Mouse (Mus musculus) adrenal gland, postnatal 0 days (tissue): ENCODE measurements around the gene Tk1. TPM values are rescaled to one million over a fixed set of nuclear protein-coding genes. Genes with fewer than 3 reads are reported as not detected.

Source experiments
- polyA plus RNA-seq: library from polyadenylated mRNA; unstranded; fragments of >200 nt; fragmentation: Nextera tagmentation; extraction: Ambion mirVana; gene quantifications from 2 replicates; pipeline ENCODE4 v1.2.1, GENCODE M21; 2015

The Tk1 gene
- 50.7 and 58.9 TPM in 2 replicates for polyA plus RNA-seq

DNA sequence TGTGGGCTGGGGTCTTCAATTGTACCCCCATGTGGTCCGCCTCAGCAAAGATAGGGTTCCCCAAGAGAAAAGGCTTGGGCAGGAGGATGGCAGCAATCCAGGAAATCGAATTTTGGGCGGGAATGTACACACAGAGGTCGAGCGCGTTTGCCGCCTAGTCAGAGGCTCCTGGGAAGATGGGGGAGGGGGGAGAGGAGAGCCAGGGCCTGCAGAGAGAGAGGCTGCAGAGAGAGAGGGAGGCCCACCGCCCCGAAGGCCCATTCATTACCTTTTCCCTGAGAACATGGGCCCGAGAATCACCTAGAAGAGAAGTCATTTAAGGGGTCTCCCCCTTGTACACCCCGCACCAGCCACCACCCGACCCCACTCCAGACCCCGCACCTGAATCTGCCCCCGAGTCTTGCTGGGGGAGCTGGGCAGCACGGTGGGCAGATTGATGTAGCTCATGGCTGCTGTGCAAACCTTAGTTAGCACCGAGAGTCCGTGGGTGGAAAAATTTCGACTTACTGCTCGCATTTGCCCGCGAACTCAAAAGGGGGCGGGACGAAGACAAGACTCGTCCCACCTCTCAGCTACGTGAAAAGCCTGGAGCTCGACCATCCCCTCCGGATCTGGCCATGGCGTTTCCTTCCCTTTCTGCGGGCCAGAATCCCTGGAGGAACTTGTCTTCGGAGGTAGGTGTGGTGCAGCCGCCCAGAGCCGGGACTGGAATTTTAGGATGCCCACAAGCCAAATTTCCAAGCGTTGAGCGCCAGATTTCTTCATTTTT lies at the start of gene Tk1, which contains the start of gene Afmid:
Gene Tk1, minus strand, starts transcription at position 760 of the 769 bp plus-strand sequence.
Gene Afmid, plus strand, starts transcription at position 592 of the 769 bp plus-strand sequence.

GRCm38 (mm10) chr11:117872861-117873608 lies 47.1 kb upstream of the Tk1 start, which contains the start of gene Tha1:
TSS of gene Tha1 (minus strand) at chr11:117873481.

GRCm38 (mm10) chr11:117860601-117861000 lies 34.7 kb upstream of the Tk1 start, which contains the start of gene Tmem235:
TSS of gene Tmem235 (plus strand) at chr11:117860752.

GRCm38 (mm10) chr11:117848985-117849671 lies 23.2 kb upstream of the Tk1 start, which contains the start of gene Birc5:
TSS of gene Birc5 (plus strand) at chr11:117849251.

DNA sequence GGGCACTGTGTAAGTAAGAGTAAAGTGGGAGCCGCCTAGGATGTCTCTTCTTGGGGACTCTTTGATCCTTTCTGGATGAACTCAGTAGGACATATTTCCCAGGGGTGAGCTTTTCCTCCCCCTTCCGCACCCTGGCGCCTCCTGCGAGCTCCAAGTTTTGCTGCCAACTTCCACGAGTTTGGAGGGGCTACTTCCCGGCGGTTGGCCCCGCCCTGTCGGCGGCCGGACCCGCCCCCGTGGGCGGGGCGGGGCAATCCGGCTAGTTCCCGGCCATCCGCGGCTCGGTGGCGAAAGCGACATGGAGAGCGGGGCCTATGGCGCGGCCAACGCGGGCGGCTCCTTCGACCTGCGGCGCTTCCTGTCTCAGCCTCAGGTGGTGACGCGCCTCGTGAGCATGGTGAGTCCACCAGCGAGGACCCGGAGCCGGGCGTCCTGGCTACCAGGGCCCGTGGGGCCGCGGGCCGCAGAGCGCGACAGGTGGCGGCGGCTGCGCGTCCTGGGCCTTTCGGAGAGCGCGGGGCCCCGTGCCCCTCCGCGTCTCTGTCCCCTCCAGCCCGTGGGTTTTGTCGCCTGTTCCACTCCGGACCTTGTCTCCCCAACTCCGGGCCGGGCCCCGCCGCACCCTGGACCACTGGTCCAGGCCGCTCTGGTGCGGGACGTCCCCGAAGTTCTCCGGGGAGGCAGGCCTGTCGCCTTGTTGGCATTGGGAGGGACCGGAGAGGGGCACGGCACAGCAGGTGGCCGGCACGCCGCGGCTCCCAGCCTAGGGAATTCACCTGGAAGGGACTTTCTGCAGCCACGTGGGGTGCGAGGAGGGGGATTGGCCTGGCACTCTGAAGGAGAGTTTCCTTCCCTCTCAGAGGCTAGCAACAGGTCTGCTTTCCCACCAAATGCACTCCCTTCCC lies 16.2 kb downstream of the Tk1 start, which contains the start of the genes Gm20708 and Syngr2:
Gene Gm20708, plus strand, starts transcription at position 262 of the 905 bp plus-strand sequence.
Gene Syngr2, plus strand, starts transcription at position 262 of the 905 bp plus-strand sequence.

DNA sequence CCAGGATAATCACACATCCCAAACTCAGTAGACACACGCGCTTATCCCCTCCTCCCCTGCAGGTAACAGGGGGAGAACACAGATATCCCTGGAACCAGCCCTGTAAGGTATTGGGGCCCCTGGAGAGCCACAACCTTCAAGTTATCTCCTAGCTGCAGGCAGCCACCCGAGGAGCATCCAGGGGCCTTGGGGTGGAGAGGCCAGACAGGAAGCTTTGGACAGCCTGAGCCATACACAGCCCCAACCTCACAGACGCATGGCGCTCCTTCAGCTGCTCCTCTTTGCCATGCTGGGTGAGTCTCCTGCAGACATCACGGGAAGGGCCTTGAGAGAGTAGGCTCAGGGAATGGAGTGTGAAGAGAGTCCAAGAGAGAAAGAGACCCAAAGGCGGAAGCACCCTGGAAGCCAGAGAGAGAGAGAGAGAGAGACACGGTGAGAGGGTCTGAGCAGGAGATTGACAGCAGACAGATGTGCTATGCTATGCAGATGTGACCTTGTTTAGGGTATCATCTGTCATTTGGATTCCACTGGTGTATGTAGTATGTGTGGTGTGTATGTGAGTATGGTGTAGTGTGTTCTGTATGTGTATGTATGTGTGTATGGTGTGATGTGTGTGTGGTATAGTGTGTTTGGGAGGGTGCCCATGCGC lies 28.3 kb downstream of the Tk1 start, which contains the start of gene 6030468B19Rik:
Gene 6030468B19Rik, plus strand, starts transcription at position 150 of the 649 bp plus-strand sequence.

DNA sequence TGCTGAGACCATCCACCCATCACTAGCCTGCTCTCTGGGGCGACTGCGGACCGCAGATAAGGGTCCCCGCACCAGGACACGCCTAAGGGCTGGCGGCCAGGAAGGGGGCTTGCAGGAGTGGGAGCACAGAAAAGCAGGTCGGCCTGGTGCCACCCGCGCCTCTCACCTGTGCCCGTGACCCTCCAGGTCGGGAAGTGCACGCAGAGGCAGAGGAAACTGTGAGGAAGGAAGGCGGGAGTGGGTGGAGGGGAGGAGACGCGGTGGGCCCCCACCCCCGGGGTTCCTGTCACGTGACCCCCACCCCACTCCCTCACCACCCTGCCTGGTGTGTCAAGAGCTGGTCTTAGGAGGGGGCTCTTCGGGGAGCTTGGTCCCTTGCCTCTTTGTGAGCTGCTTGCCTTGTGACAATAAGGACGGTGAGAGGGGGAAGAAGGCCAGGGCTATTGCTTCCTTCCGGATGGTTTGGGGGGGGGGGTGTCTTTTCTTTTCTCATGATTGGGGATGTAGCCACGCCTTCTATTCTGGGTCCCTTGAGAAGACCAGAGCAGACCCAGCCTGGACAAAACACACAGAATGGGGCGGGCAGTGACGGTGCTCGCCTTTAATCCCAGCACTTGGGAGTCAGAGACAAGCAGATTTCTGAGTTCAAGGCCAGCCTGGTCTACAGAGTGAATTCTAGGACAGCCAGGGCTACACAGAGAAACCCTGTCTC lies 43.7 kb downstream of the Tk1 start, which contains the start of the genes Tmc8 and Tmc6:
Gene Tmc8, plus strand, starts transcription at position 84 of the 712 bp plus-strand sequence.
Gene Tmc6, minus strand, starts transcription at position 206 of the 712 bp plus-strand sequence.

Other genes with a start within 250 kb of the Tk1 start
- 6.2 and 7.7 TPM in 2 replicates for gene Tnrc6c, start 171.8 kb downstream of the Tk1 start, polyA plus RNA-seq
- gene Tmc8, start 44.0 kb downstream of the Tk1 start, polyA plus RNA-seq, result 1.7 and 2.4 TPM in 2 replicates
- 14.8 and 32.8 TPM in 2 replicates for gene Tmc6, start 43.9 kb downstream of the Tk1 start, polyA plus RNA-seq
- 1.8 and 2.9 TPM in 2 replicates for gene 6030468B19Rik, start 28.4 kb downstream of the Tk1 start, polyA plus RNA-seq
- gene Gm20708, start 16.4 kb downstream of the Tk1 start, polyA plus RNA-seq, result 0.27 and 0.35 TPM in 2 replicates
- 59.1 and 107 TPM in 2 replicates for gene Syngr2, start 16.4 kb downstream of the Tk1 start, polyA plus RNA-seq
- 6.8 and 10.0 TPM in 2 replicates for gene Afmid, start 168 bp downstream of the Tk1 start, polyA plus RNA-seq
- 81.9 and 86.7 TPM in 2 replicates for gene Birc5, start 23.2 kb upstream of the Tk1 start, polyA plus RNA-seq
- gene Tmem235, start 34.7 kb upstream of the Tk1 start, polyA plus RNA-seq, result not detected in 2 replicates
- gene Tha1, start 47.4 kb upstream of the Tk1 start, polyA plus RNA-seq, result 8.6 and 17.1 TPM in 2 replicates
- 11.2 and 13.8 TPM in 2 replicates for gene Socs3, start 144.0 kb upstream of the Tk1 start, polyA plus RNA-seq
- 29.1 and 35.0 TPM in 2 replicates for gene Pgs1, start 160.2 kb upstream of the Tk1 start, polyA plus RNA-seq